Mouse (Mus musculus): ENCODE results near the gene Dnah7c. TPM values are rescaled to one million over a fixed set of nuclear protein-coding genes. Genes with fewer than 3 reads are reported as not detected.
A peak's percentile ranks its signal among the peaks of the same experiment; 100 is the strongest.

The Dnah7c gene
- polyA plus RNA-seq, 1 experiment from 2014 or later, result 0.33 TPM

- Histone ChIP-seq H3K4me1 (replicated peaks; ENCODE audit: control insufficient read depth, insufficient read depth, low read length) (peaks cover 14% of the 10 kb centered on the region; the same call in 1 of the 2 replicates), H3K4me2 (replicated peaks) (no peak overlapping the region), H3K36me3 (replicated peaks; ENCODE audit: control insufficient read depth, insufficient read depth) (no peaks in the 10 kb centered on the region), H3K27ac (no peak overlapping the region), H3K27me3 (ENCODE audit: control insufficient read depth, insufficient read depth, low read length) (no peaks in the 10 kb centered on the region), H3K9ac (no peak overlapping the region), H3K9me3 (ENCODE audit: control insufficient read depth, low read length) (no peaks in the 10 kb centered on the region), H3K4me3 (replicated peaks; ENCODE audit: low read length) (no peak overlapping the region)
- ATAC-seq (ENCODE audit: low FRiP score), result no peak
- 32% methylated on average over 5 of the region's 5 CpGs for WGBS
- no peak for DNase-seq (ENCODE audit: low spot score)
Observed at GRCm38 (mm10) chr1:46845221-46845620, 419.8 kb downstream of the Dnah7c start.

- ATAC-seq (ENCODE audit: low FRiP score) (no peak), DNase-seq (ENCODE audit: low spot score) (peak; percentile 94)
- Histone ChIP-seq H3K9me3 (ENCODE audit: control insufficient read depth, low read length) (no peaks in the 10 kb centered on the region), H3K4me3 (replicated peaks; ENCODE audit: low read length) (no peak overlapping the region), H3K9ac (0 out of 2 replicates have a peak overlapping the region, but pooled peaks have one; percentile 17), H3K36me3 (replicated peaks; ENCODE audit: control insufficient read depth, insufficient read depth) (no peaks in the 10 kb centered on the region), H3K4me1 (replicated peaks; ENCODE audit: control insufficient read depth, insufficient read depth, low read length) (peaks cover 33% of the 10 kb centered on the region), H3K27me3 (ENCODE audit: control insufficient read depth, insufficient read depth, low read length) (no peaks in the 10 kb centered on the region), H3K27ac (0 out of 2 replicates have a peak overlapping the region, but pooled peaks have one; percentile 21), H3K4me2 (replicated peaks) (peak overlapping the region; percentile 21; the same call in 1 of the 2 replicates)
- 71% methylated on average over 1 of the region's 1 CpGs for whole genome bisulfite sequencing
Observed at GRCm38 (mm10) chr1:46849758-46850157, 424.4 kb downstream of the Dnah7c start.

GRCm38 (mm10) chr1:46851586-46851985 is 426.2 kb downstream of the Dnah7c start:
- Histone ChIP-seq H3K36me3 (replicated peaks; ENCODE audit: control insufficient read depth, insufficient read depth) (no peaks in the 10 kb centered on the region), H3K4me2 (replicated peaks) (peak overlapping the region; percentile 72), H3K4me3 (replicated peaks; ENCODE audit: low read length) (peak overlapping the region; percentile 93), H3K9me3 (ENCODE audit: control insufficient read depth, low read length) (no peaks in the 10 kb centered on the region), H3K9ac (peak overlapping the region; percentile 24), H3K27ac (no peak overlapping the region), H3K27me3 (ENCODE audit: control insufficient read depth, insufficient read depth, low read length) (no peaks in the 10 kb centered on the region), H3K4me1 (replicated peaks; ENCODE audit: control insufficient read depth, insufficient read depth, low read length) (peaks cover 26% of the 10 kb centered on the region)
- ATAC-seq (ENCODE audit: low FRiP score) (no peak), DNase-seq (ENCODE audit: low spot score) (no peak)
- 73% methylated on average over 4 of the region's 4 CpGs for WGBS

- H3K27ac ChIP-seq, result peak overlapping the region; percentile 100
- peaks cover 26% of the 10 kb centered on the region for H3K4me1 ChIP-seq (replicated peaks; ENCODE audit: control insufficient read depth, insufficient read depth, low read length)
- ATAC-seq (ENCODE audit: low FRiP score) (no peak), DNase-seq (ENCODE audit: low spot score) (no peak)
- H3K9me3 ChIP-seq (ENCODE audit: control insufficient read depth, low read length), result no peaks in the 10 kb centered on the region
- peak overlapping the region; percentile 100 for H3K9ac ChIP-seq
- H3K27me3 ChIP-seq (ENCODE audit: control insufficient read depth, insufficient read depth, low read length), result no peaks in the 10 kb centered on the region
- H3K36me3 ChIP-seq (replicated peaks; ENCODE audit: control insufficient read depth, insufficient read depth), result no peaks in the 10 kb centered on the region
- H3K4me3 ChIP-seq (replicated peaks; ENCODE audit: low read length), result peak overlapping the region; percentile 93
- H3K4me2 ChIP-seq (replicated peaks), result peak overlapping the region; percentile 72
- under 1% methylated on average over 4 of the region's 4 CpGs for WGBS
Observed at GRCm38 (mm10) chr1:46852216-46852599, 426.8 kb downstream of the Dnah7c start.

- ATAC-seq (ENCODE audit: low FRiP score), result peak; percentile 41
- WGBS, result under 1% methylated on average over 63 of the region's 75 CpGs
- Histone ChIP-seq H3K4me2 (replicated peaks) (peak overlapping the region; percentile 72), H3K36me3 (replicated peaks; ENCODE audit: control insufficient read depth, insufficient read depth) (no peaks in the 10 kb centered on the region), H3K9ac (peak overlapping the region; percentile 100), H3K27me3 (ENCODE audit: control insufficient read depth, insufficient read depth, low read length) (no peaks in the 10 kb centered on the region), H3K4me1 (replicated peaks; ENCODE audit: control insufficient read depth, insufficient read depth, low read length) (peaks cover 26% of the 10 kb centered on the region), H3K27ac (peak overlapping the region; percentile 100), H3K4me3 (replicated peaks; ENCODE audit: low read length) (peak overlapping the region; percentile 93), H3K9me3 (ENCODE audit: control insufficient read depth, low read length) (no peaks in the 10 kb centered on the region)
- DNase-seq (ENCODE audit: low spot score), result peak; percentile 67
Observed at GRCm38 (mm10) chr1:46852600-46853272, 427.3 kb downstream of the Dnah7c start.

- peak overlapping the region; percentile 72 for H3K4me2 ChIP-seq (replicated peaks)
- peak overlapping the region; percentile 100 for H3K9ac ChIP-seq
- no peaks in the 10 kb centered on the region for H3K9me3 ChIP-seq (ENCODE audit: control insufficient read depth, low read length)
- ATAC-seq (ENCODE audit: low FRiP score), result peak; percentile 97
- peak; percentile 100 for DNase-seq (ENCODE audit: low spot score)
- no peaks in the 10 kb centered on the region for H3K36me3 ChIP-seq (replicated peaks; ENCODE audit: control insufficient read depth, insufficient read depth)
- peak overlapping the region; percentile 100 for H3K27ac ChIP-seq
- peaks cover 26% of the 10 kb centered on the region for H3K4me1 ChIP-seq (replicated peaks; ENCODE audit: control insufficient read depth, insufficient read depth, low read length)
- no peaks in the 10 kb centered on the region for H3K27me3 ChIP-seq (ENCODE audit: control insufficient read depth, insufficient read depth, low read length)
- H3K4me3 ChIP-seq (replicated peaks; ENCODE audit: low read length), result peak overlapping the region; percentile 93
- WGBS, result under 1% methylated on average over 81 of the region's 86 CpGs
Observed at GRCm38 (mm10) chr1:46853317-46854035, 428.1 kb downstream of the Dnah7c start.

- H3K4me2 ChIP-seq (replicated peaks), result peak overlapping the region; percentile 72
- H3K27ac ChIP-seq, result peak overlapping the region; percentile 100
- peak; percentile 45 for DNase-seq (ENCODE audit: low spot score)
- no peaks in the 10 kb centered on the region for H3K9me3 ChIP-seq (ENCODE audit: control insufficient read depth, low read length)
- H3K9ac ChIP-seq, result peak overlapping the region; percentile 100
- 26% methylated on average over 18 of the region's 18 CpGs for WGBS
- peaks cover 26% of the 10 kb centered on the region for H3K4me1 ChIP-seq (replicated peaks; ENCODE audit: control insufficient read depth, insufficient read depth, low read length)
- H3K36me3 ChIP-seq (replicated peaks; ENCODE audit: control insufficient read depth, insufficient read depth), result no peaks in the 10 kb centered on the region
- H3K27me3 ChIP-seq (ENCODE audit: control insufficient read depth, insufficient read depth, low read length), result no peaks in the 10 kb centered on the region
- peak overlapping the region; percentile 93 for H3K4me3 ChIP-seq (replicated peaks; ENCODE audit: low read length)
- ATAC-seq (ENCODE audit: low FRiP score), result no peak
Observed at GRCm38 (mm10) chr1:46854036-46854900, 428.9 kb downstream of the Dnah7c start.

GRCm38 (mm10) chr1:46856498-46856897 is 431.1 kb downstream of the Dnah7c start:
- Histone ChIP-seq H3K4me3 (replicated peaks; ENCODE audit: low read length) (no peak overlapping the region), H3K27me3 (ENCODE audit: control insufficient read depth, insufficient read depth, low read length) (no peaks in the 10 kb centered on the region), H3K4me1 (replicated peaks; ENCODE audit: control insufficient read depth, insufficient read depth, low read length) (peaks cover 8% of the 10 kb centered on the region), H3K36me3 (replicated peaks; ENCODE audit: control insufficient read depth, insufficient read depth) (no peaks in the 10 kb centered on the region), H3K9me3 (ENCODE audit: control insufficient read depth, low read length) (no peaks in the 10 kb centered on the region), H3K9ac (no peak overlapping the region), H3K27ac (no peak overlapping the region), H3K4me2 (replicated peaks) (no peak overlapping the region)
- ATAC-seq (ENCODE audit: low FRiP score), result no peak
- DNase-seq (ENCODE audit: low spot score), result no peak
- 55% methylated on average over 4 of the region's 4 CpGs for WGBS
